Mouse (Mus musculus): ENCODE measurements around the gene Gsx1. TPM values are rescaled to one million over a fixed set of nuclear protein-coding genes. Genes with fewer than 3 reads are reported as not detected.
A peak's percentile ranks its signal among the peaks of the same experiment; 100 is the strongest.

The Gsx1 gene
- polyA plus RNA-seq, 1 experiment from 2014 or later = 8.9 TPM

DNA sequence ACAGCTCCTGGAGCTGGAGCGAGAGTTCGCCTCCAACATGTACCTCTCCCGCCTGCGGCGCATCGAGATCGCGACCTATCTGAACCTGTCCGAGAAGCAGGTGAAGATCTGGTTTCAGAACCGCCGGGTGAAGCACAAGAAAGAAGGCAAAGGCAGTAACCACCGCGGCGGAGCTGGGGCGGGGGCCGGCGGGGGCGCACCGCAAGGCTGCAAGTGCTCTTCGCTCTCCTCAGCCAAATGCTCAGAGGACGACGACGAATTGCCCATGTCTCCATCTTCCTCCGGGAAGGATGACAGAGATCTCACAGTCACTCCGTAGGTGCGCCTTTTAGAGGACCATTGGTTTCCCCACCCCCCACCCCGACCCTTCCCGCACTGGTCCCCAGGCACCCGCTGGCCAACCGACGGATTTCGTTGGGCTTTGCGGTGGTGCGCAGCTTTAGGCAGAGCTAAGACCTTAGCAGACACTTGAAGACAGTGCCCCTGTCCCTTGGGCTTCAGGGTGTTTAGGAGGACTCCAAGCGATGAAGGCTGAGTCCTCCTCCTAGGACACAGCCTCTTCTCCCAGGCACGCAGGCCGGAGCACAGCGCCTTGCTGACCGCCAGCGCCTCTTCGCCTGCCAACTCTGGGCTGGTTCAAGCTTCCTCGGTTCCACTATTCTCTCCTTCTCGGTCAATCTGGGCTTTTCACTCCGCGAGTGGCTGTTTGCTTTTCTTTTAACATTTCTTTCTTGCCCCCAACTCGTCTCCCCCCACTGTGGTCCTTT is 1.5 kb downstream of the Gsx1 start:
- H3K9ac ChIP-seq (ENCODE audit: low read length) = no peak overlapping the region

DNA sequence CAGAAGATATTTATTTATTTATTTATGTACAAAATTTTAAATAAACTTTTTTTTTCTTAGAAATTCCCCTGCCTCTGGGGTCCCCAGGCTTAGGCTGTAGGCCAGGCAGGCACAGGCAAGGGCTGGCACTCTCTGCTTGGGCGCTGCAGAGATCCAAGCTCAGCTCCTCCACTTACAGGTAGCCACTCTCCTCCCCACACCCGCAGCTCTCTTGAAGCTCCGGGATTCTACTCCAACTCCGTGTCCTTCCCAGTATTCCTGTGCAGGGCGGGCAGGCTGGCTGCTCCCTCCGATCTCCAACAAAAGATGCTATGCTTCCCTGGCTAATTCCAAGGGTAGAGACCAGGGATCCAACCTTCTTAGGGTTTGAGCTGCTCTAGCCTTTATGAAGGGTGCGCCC is 2.4 kb downstream of the Gsx1 start:
- H3K36me3 ChIP-seq (ENCODE audit: control insufficient read depth, insufficient read depth, low read length) = no peaks in the 10 kb centered on the region
- H3K9me3 ChIP-seq (ENCODE audit: control insufficient read depth, low read length) = no peaks in the 10 kb centered on the region
- peaks cover 22% of the 10 kb centered on the region for H3K4me1 ChIP-seq (replicated peaks; ENCODE audit: control insufficient read depth, insufficient read depth, low read length)
- no peak for DNase-seq (ENCODE audit: low spot score)
- H3K27me3 ChIP-seq (ENCODE audit: control insufficient read depth, insufficient read depth, low read length) = peaks cover 91% of the 10 kb centered on the region
- no peak overlapping the region for H3K4me2 ChIP-seq (ENCODE audit: low read depth, low read length, severe bottlenecking)
- no peak overlapping the region for H3K27ac ChIP-seq (ENCODE audit: low read depth, low read length)
- 0% methylated on average over 7 of the region's 7 CpGs for WGBS
- no peak for ATAC-seq (replicated peaks; ENCODE audit: low FRiP score)
- no peak overlapping the region for H3K9ac ChIP-seq (ENCODE audit: low read length)
- H3K4me3 ChIP-seq (ENCODE audit: low read depth, low read length) = 0 out of 2 replicates have a peak overlapping the region, but pooled peaks have one; percentile 5

More for the DNA sequence above, 1.5 kb downstream of the Gsx1 start:
- Histone ChIP-seq H3K4me2 (ENCODE audit: low read depth, low read length, severe bottlenecking) (0 out of 2 replicates have a peak overlapping the region, but pooled peaks have one; percentile 15), H3K4me1 (replicated peaks; ENCODE audit: control insufficient read depth, insufficient read depth, low read length) (peaks cover 22% of the 10 kb centered on the region), H3K4me3 (ENCODE audit: low read depth, low read length) (no peak overlapping the region), H3K9me3 (ENCODE audit: control insufficient read depth, low read length) (no peaks in the 10 kb centered on the region), H3K27ac (ENCODE audit: low read depth, low read length) (no peak overlapping the region), H3K27me3 (ENCODE audit: control insufficient read depth, insufficient read depth, low read length) (peaks cover 92% of the 10 kb centered on the region), H3K36me3 (ENCODE audit: control insufficient read depth, insufficient read depth, low read length) (no peaks in the 10 kb centered on the region)
- DNase-seq (ENCODE audit: low spot score) (peak; percentile 61), ATAC-seq (replicated peaks; ENCODE audit: low FRiP score) (no peak)
- under 1% methylated on average over 46 of the region's 46 CpGs for WGBS

DNA sequence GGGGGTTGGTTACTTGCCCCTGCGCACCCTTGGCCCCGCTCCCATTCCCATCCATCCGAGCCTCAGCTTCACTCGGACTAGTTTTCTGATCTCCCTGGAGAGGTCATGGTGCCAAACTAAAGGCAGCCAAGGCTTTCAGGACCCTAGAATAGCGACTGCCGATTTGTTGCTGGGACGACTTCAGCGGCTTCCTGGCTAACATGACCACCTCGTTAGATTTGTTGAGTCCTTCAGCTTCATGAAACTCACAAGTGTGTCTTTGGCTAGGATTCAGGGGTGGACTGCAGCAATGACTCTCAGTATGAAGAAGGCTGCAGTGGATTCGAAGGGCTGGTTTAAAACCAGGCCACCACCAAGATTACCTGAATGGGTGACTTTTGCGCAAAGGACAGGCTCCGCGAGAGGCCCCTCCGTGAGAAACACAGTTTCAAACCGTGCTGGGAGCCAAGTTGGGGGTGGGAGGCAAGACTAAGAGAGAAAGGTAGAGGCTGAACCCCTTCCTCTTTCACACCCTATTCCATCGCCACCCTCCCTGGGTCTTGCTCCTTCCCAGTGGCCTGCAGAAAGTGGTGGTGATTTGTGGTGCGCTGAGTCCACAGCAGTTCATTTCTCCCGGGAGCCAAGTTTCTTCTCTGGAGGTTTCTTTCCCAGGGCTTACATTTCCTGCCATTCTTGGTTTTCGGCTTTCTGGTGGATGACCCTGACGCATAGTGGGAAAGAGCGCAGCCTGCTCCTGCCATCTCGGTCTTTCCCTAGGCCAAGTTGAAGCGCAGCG is 3.5 kb downstream of the Gsx1 start:
- Histone ChIP-seq H3K4me2 (ENCODE audit: low read depth, low read length, severe bottlenecking) (no peak overlapping the region), H3K36me3 (ENCODE audit: control insufficient read depth, insufficient read depth, low read length) (no peaks in the 10 kb centered on the region), H3K9me3 (ENCODE audit: control insufficient read depth, low read length) (no peaks in the 10 kb centered on the region), H3K9ac (ENCODE audit: low read length) (no peak overlapping the region), H3K4me1 (replicated peaks; ENCODE audit: control insufficient read depth, insufficient read depth, low read length) (peaks cover 12% of the 10 kb centered on the region), H3K4me3 (ENCODE audit: low read depth, low read length) (0 out of 2 replicates have a peak overlapping the region, but pooled peaks have one; percentile 5), H3K27ac (ENCODE audit: low read depth, low read length) (no peak overlapping the region), H3K27me3 (ENCODE audit: control insufficient read depth, insufficient read depth, low read length) (peaks cover 88% of the 10 kb centered on the region)
- DNase-seq (ENCODE audit: low spot score) (no peak), ATAC-seq (replicated peaks; ENCODE audit: low FRiP score) (no peak)
- WGBS = 2% methylated on average over 24 of the region's 24 CpGs

DNA sequence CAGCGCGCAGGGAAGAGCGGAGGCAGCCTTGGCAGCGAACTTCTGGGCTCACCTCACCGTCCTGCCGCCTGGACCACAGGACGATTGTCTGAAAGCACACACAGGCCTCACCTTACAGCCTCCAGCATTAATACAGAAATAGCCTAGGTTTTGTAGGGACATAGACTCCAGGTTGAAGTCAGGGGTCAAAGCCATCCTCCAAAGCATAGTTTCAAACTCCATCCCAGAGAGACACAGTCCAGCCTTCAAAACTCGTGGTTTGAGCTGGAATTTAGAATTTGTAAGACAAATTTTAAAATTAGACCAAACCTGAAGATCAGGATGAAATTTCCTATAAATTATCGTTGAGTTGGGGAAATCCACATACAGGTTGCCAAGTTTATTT is 4.1 kb downstream of the Gsx1 start:
- WGBS = 2% methylated on average over 9 of the region's 9 CpGs
- Histone ChIP-seq H3K36me3 (ENCODE audit: control insufficient read depth, insufficient read depth, low read length) (no peaks in the 10 kb centered on the region), H3K27ac (ENCODE audit: low read depth, low read length) (no peak overlapping the region), H3K9ac (ENCODE audit: low read length) (no peak overlapping the region), H3K9me3 (ENCODE audit: control insufficient read depth, low read length) (no peaks in the 10 kb centered on the region), H3K4me1 (replicated peaks; ENCODE audit: control insufficient read depth, insufficient read depth, low read length) (peaks cover 9% of the 10 kb centered on the region), H3K27me3 (ENCODE audit: control insufficient read depth, insufficient read depth, low read length) (peaks cover 86% of the 10 kb centered on the region), H3K4me2 (ENCODE audit: low read depth, low read length, severe bottlenecking) (no peak overlapping the region), H3K4me3 (ENCODE audit: low read depth, low read length) (no peak overlapping the region)
- ATAC-seq (replicated peaks; ENCODE audit: low FRiP score) = no peak
- DNase-seq (ENCODE audit: low spot score) = no peak

DNA sequence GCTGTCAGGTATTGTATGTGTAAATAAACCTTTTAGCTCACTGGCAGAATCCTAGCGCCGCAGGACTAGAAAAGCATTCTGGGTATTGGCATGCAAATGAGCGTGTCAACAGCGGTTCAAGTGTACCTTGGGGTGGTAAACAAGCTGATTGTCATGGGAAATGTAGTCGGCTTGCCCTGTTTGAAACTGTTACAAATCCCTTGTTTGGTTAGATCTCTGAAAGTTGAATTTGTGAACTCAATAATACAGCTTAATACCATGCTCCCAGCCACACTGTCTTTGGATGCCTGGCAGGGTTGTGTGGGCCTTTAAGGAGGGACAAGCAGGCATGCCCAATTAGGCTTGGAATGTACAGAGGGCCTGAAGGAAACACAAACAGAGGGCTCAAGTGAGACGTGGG is 16.4 kb downstream of the Gsx1 start:
- H3K27ac ChIP-seq (ENCODE audit: low read depth, low read length) = no peak overlapping the region
- no peak overlapping the region for H3K4me2 ChIP-seq (ENCODE audit: low read depth, low read length, severe bottlenecking)
- peaks cover 6% of the 10 kb centered on the region; the same call in 1 of the 2 replicates for H3K4me1 ChIP-seq (replicated peaks; ENCODE audit: control insufficient read depth, insufficient read depth, low read length)
- DNase-seq (ENCODE audit: low spot score) (no peak), ATAC-seq (replicated peaks; ENCODE audit: low FRiP score) (0 out of 2 replicates have a peak, but pooled peaks have one; percentile 15)
- 7% methylated on average over 6 of the region's 6 CpGs for WGBS
- H3K9ac ChIP-seq (ENCODE audit: low read length) = no peak overlapping the region
- peaks cover 3% of the 10 kb centered on the region; the same call in 1 of the 2 replicates for H3K27me3 ChIP-seq (ENCODE audit: control insufficient read depth, insufficient read depth, low read length)
- H3K9me3 ChIP-seq (ENCODE audit: control insufficient read depth, low read length) = no peaks in the 10 kb centered on the region
- no peaks in the 10 kb centered on the region for H3K36me3 ChIP-seq (ENCODE audit: control insufficient read depth, insufficient read depth, low read length)
- no peak overlapping the region for H3K4me3 ChIP-seq (ENCODE audit: low read depth, low read length)

DNA sequence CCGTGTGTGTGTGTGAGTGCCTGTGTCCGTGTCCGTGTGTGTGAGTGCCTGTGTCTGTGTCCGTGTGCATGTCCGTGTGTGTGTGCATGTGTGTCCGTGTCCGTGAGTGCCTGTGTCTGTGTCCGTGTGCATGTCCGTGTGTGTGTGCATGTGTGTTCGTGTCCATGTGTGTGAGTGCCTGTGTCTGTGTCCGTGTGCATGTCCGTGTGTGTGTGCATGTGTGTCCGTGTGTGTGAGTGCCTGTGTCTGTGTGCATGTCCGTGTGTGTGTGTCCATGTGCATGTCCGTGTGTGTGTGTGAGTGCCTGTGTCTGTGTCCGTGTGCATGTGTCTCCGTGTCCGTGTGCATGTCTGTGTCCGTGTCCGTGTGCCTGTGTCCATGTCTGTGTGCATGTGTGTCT is 19.4 kb downstream of the Gsx1 start:
- no peak for ATAC-seq (replicated peaks; ENCODE audit: low FRiP score)
- Histone ChIP-seq H3K4me1 (replicated peaks; ENCODE audit: control insufficient read depth, insufficient read depth, low read length) (peaks cover 6% of the 10 kb centered on the region; the same call in 1 of the 2 replicates), H3K36me3 (ENCODE audit: control insufficient read depth, insufficient read depth, low read length) (no peaks in the 10 kb centered on the region), H3K9ac (ENCODE audit: low read length) (no peak overlapping the region), H3K27me3 (ENCODE audit: control insufficient read depth, insufficient read depth, low read length) (peaks cover 3% of the 10 kb centered on the region; the same call in 1 of the 2 replicates), H3K27ac (ENCODE audit: low read depth, low read length) (no peak overlapping the region), H3K4me3 (ENCODE audit: low read depth, low read length) (no peak overlapping the region), H3K4me2 (ENCODE audit: low read depth, low read length, severe bottlenecking) (no peak overlapping the region), H3K9me3 (ENCODE audit: control insufficient read depth, low read length) (no peaks in the 10 kb centered on the region)
- WGBS = 96% methylated on average over 20 of the region's 20 CpGs
- no peak for DNase-seq (ENCODE audit: low spot score)

DNA sequence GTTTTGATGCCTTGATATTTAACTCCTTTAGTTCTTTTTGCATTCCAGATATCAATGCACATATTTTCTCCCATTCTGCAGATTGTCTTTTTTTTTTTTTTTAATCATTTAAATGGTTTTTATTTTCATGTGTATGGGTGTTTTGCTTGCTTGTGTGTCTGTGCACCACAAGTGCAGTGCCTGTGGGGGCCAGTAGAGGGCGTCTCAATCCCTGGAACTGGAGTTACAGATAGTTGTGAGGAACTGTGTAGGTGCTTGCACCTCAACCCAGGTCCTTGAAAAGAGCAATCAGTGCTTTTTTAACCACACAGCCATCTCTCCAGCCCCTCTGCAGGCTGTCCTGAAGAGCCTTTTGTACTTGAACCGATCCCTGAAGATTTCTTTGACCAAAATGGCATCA is 20.0 kb downstream of the Gsx1 start:
- Histone ChIP-seq H3K9ac (ENCODE audit: low read length) (no peak overlapping the region), H3K9me3 (ENCODE audit: control insufficient read depth, low read length) (no peaks in the 10 kb centered on the region), H3K4me3 (ENCODE audit: low read depth, low read length) (no peak overlapping the region), H3K4me2 (ENCODE audit: low read depth, low read length, severe bottlenecking) (no peak overlapping the region), H3K36me3 (ENCODE audit: control insufficient read depth, insufficient read depth, low read length) (no peaks in the 10 kb centered on the region), H3K27me3 (ENCODE audit: control insufficient read depth, insufficient read depth, low read length) (peaks cover 3% of the 10 kb centered on the region; the same call in 1 of the 2 replicates), H3K4me1 (replicated peaks; ENCODE audit: control insufficient read depth, insufficient read depth, low read length) (peaks cover 6% of the 10 kb centered on the region; the same call in 1 of the 2 replicates), H3K27ac (ENCODE audit: low read depth, low read length) (no peak overlapping the region)
- WGBS = 69% methylated on average over 2 of the region's 2 CpGs
- ATAC-seq (replicated peaks; ENCODE audit: low FRiP score) = no peak
- DNase-seq (ENCODE audit: low spot score) = no peak

DNA sequence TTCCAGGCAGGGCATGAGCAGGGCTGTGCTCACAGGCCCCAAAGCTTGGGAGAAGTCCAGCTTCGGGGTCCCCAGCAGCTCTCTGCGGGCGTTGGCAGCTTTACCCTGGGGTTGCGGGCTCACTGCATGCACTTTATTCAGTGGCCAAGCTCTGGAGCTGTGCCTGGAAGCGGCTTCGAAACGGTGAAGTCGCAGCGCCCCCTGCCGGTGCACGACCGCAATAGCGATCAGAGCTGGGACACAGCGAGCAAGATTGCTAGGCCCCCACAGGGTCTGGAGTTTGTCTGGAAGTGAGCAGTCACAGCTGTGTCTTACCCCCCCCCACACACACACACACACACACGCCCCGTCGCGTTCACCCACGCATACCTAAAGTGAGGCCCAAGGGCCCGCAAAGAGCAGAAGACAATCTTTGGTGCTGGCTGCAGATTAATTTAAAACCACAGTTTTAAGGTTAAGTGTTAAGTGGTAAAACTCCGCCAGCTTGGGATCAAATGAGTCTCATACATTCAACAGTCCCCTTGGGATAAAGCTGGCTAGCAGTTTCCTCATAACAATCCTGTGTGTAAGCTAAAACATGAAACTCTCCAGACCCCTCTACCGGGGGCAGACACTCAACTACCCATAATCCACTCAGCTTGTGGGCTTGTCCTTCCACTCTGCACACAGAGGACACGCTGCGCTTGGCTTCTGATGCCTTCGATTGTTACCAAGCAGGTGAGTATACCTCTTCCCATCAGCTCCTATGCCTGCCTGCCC is 39.0 kb downstream of the Gsx1 start:
- H3K4me2 ChIP-seq (ENCODE audit: low read depth, low read length, severe bottlenecking) = 0 out of 2 replicates have a peak overlapping the region, but pooled peaks have one; percentile 21
- DNase-seq (ENCODE audit: low spot score) (peak; percentile 94), ATAC-seq (replicated peaks; ENCODE audit: low FRiP score) (peak; percentile 75)
- no peaks in the 10 kb centered on the region for H3K9me3 ChIP-seq (ENCODE audit: control insufficient read depth, low read length)
- WGBS = 17% methylated on average over 25 of the region's 25 CpGs
- no peaks in the 10 kb centered on the region for H3K36me3 ChIP-seq (ENCODE audit: control insufficient read depth, insufficient read depth, low read length)
- H3K27me3 ChIP-seq (ENCODE audit: control insufficient read depth, insufficient read depth, low read length) = peaks cover 47% of the 10 kb centered on the region
- peaks cover 11% of the 10 kb centered on the region; the same call in 1 of the 2 replicates for H3K4me1 ChIP-seq (replicated peaks; ENCODE audit: control insufficient read depth, insufficient read depth, low read length)
- no peak overlapping the region for H3K9ac ChIP-seq (ENCODE audit: low read length)
- no peak overlapping the region for H3K4me3 ChIP-seq (ENCODE audit: low read depth, low read length)
- H3K27ac ChIP-seq (ENCODE audit: low read depth, low read length) = no peak overlapping the region
